Mouse (Mus musculus) layer of hippocampus, postnatal 10 days (tissue): ENCODE measurements around the gene Tmem150b. TPM values are rescaled to one million over a fixed set of nuclear protein-coding genes. Genes with fewer than 3 reads are reported as not detected.

Experiments used
- DNase-seq, 2 experiments: peaks; one replicate each; pipeline ENCODE4 v3.0.0; 2021; ENCODE audit warnings: low spot score in 2 of 2
- total RNA-seq, 2 experiments: library from RNA; stranded (reverse); gene quantifications; 2 replicates each; pipeline ENCODE4 v1.2.3; 2021

Tmem150b gene
- total RNA-seq, 2 experiments from 2014 or later: not detected

DNA sequence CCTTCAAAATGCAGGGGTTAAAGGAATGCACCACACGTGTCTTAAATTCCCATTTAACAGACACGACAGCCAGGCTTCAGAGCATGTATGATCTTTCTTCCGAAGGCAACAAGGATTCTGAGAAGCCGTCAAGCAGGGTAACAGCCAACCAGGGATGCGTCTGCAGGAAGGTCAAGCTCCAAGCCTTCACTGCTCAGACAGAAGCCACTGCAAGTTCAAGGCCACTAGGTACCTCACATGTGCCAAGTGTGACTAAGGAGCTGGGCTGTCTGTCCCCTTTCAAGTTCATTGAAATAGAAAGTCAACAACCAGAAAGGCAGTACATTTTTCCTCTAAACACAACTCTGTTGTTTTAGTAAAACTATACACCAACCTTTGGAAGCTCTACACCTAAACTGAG is 58.2 kb downstream of the Tmem150b start:
- no peak for DNase-seq

DNA sequence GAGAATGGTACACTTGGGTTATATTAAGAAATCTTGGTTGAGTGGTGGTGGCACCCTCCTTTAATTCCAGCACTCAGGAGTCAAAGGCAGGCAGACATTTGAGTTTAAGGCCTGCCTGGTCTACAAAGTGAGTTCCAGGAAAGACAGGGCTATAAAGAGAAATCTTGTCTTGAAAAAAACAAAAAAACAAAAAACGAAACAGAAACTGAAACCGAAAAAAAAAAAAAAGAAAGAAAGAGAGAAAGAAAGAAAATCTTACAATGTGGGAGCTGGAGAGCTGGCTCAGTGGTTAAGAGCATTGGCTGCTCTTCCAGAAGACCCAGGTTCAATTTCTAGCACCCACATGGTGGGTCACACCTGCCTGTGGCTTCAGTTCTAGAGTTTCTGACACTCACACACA is 61.3 kb downstream of the Tmem150b start:
- DNase-seq: no peak

DNA sequence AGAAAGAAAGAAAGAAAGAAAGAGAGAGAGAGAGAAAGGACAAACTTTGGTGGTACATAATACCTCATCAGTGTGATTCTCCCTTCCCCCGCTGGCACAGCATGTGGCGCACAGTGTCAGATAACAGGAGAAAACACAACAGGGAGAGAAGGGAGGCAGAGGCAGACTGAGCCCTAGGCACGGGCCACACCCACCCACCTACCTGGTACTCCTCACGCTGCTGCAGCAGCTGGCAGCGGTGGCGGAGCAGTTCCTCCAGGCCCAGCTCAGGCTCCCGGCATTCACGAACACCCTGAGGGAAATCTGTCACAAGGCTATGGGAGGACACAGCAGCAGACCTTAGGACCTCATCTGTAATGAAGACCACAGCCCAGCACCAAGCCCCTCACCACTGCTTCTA is 61.9 kb downstream of the Tmem150b start:
- DNase-seq: no peak

DNA sequence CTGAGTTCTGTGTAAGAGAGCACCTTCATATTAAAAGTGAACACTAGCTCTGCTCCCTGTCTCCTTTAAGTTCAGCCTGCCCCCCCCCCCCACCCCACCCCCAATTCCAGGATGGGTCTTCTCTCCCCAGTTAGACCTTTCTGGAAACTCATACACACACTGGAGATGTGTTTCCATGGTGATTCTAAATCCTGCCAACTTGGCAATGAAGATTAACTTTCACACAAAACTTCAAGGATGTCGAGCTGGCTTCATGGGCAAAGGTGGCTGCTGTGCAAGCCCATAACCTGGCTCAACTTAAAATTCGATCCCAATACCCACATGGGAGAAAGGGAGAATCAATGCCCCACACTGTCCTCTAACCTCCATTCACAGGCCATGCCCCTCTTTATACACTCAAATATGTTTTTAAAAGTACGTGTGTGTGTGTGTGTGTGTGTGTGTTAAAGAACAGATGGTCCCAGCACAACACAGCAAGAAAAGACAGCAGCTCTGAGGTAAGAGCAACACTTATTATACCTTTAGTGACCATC is 65.1 kb downstream of the Tmem150b start:
- DNase-seq: peak in 1 of 2 experiments; percentile 26

DNA sequence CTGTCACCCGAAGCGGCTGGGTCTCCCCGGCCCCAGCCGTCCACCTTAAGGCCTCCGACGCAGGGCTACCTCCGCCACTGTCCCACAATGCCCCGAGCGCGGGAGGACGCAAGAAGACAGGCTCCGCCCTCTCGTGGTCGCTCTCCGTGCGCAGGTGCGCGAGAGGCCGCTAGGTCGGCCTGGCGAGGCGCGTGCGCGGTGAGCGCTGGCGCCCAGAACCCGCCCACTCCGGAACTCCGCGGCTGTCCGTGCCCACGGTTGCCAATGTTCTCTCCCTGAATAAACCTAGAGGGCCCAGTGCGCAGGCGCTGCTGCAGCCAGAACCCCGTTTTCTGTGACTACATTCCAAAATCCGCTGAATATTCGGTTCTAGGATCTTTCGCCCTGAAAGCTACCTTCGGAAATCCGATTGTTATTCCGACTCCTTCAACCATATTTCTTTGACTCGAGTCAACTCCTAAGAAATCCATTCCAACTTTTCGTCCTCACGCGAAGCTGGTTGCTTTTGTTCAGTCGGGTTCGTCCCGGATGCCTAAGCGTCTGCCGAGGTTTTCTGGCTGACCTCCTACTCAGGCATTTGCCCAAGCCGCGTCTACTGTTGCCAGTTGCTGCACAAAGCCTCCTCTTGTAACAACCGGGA is 66.0 kb downstream of the Tmem150b start, which contains the start of gene Ppp6r1:
Ppp6r1 (minus strand) TSS at position 108 of the 640 bp plus-strand sequence.
- peak; percentile 95 to 97 for DNase-seq

DNA sequence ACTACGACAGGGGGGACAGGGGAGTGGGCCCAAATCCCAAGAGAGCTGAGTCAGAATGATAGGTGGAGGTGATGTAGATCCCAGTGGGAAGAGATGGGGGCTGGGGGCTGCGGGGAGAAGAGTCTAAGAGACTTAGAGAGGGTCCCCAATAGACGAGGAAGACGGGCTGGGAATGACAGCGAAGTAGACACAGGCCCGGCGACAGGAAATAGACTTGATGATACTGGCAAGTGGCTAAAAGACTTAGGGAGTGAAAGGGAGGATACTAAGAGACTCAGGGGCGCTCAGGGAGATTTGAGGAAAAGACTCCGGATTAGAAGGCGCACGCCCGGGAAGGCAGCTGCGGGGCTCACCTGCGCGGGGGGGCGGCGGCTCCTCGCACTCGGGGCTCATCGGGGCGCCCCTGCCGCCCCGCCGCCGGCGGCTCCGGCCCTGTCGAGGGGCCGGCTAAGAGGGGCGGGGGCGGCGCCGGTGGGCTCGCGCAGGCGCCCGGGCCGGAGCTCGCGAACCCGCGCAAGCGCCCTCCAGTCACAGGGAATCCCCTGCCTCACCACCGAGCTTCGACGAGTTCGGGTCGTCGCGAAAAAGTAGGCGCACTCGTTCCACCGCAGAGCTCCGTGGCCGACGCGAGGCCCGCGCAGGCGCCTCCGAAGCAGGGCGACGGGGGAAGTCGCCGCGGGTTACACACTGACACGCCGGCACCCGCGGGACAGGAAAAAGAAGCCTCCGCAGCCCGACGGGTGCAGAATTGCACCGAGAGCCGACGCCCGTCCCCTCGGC is 66.7 kb downstream of the Tmem150b start:
- peak in 1 of 2 experiments; percentile 37 for DNase-seq

DNA sequence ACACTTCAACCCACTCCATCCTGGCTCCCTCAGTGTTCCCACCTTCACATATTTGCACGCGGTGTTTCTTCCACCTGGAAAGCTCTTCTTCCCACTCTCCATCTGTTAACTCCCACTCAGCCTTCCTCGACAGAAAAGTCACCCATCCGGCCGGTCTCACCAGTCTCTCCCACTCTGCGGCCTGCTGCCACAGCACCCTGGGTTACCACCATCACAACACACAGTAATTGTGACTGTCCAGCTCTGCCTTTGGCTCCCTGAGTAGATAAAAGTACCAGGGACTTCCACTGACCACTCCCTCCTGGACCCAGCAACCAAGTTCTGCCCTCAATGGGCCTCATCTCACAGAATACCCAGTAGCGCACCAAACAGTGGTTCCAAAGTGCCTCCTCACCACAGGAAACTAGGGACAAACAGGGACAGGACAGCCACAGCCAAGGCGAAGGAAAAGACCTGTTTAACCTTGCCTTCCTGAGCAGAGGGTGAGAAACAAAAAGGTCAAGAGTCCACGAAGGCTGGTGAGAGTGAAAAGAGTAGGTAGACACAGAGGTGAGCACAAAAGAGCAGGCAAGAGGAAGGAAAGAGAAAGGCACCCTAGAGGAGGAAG is 67.4 kb downstream of the Tmem150b start:
- peak; percentile 20 to 25 for DNase-seq

Other genes with a start within 250 kb of the Tmem150b start
- 100 to 1,000 TPM; 114 to 125 TPM for gene Ppp1r12c, start 223.6 kb downstream of the Tmem150b start, total RNA-seq
- gene Tnnt1, start 208.9 kb downstream of the Tmem150b start, total RNA-seq: 1 to 10 TPM; 2.0 to 2.9 TPM
- gene Tnni3, start 201.0 kb downstream of the Tmem150b start, total RNA-seq: 1 to 10 TPM in 1 of 2 experiments, under 1 TPM in 1; 0.94 to 2.0 TPM
- gene Dnaaf3, start 192.8 kb downstream of the Tmem150b start, total RNA-seq: 1 to 10 TPM; 1.2 to 1.4 TPM
- gene Syt5, start 177.7 kb downstream of the Tmem150b start, total RNA-seq: 100 to 1,000 TPM; 203 to 205 TPM
- gene Ptprh, start 121.2 kb downstream of the Tmem150b start, total RNA-seq: 1 to 10 TPM; 1.1 TPM
- gene Tmem86b, start 93.8 kb downstream of the Tmem150b start, total RNA-seq: 10 to 100 TPM; 13.9 to 18.5 TPM
- gene Ppp6r1, start 66.2 kb downstream of the Tmem150b start, total RNA-seq: 100 to 1,000 TPM; 112 to 121 TPM
- 10 to 100 TPM; 93.2 to 97.2 TPM for gene Hspbp1, start 40.2 kb downstream of the Tmem150b start, total RNA-seq
- 100 to 1,000 TPM; 280 to 313 TPM for gene Brsk1, start 34.6 kb downstream of the Tmem150b start, total RNA-seq
- 10 to 100 TPM; 43.5 to 45.9 TPM for gene Kmt5c, start 14.9 kb upstream of the Tmem150b start, total RNA-seq
- 1 to 10 TPM; 6.5 to 9.8 TPM for gene Cox6b2, start 27.8 kb upstream of the Tmem150b start, total RNA-seq
- gene Fam71e2, start 46.1 kb upstream of the Tmem150b start, total RNA-seq: not detected
- under 1 TPM; 0.38 to 0.41 TPM for gene Il11, start 57.6 kb upstream of the Tmem150b start, total RNA-seq
- gene Tmem190, start 57.7 kb upstream of the Tmem150b start, total RNA-seq: not detected
- gene Tmem238, start 64.4 kb upstream of the Tmem150b start, total RNA-seq: 1 to 10 TPM; 4.3 to 5.4 TPM
- gene Rpl28, start 67.6 kb upstream of the Tmem150b start, total RNA-seq: 100 to 1,000 TPM; 540 to 663 TPM
- gene Ube2s, start 87.3 kb upstream of the Tmem150b start, total RNA-seq: 100 to 1,000 TPM; 129 to 166 TPM
- 100 to 1,000 TPM; 107 to 116 TPM for gene Shisa7, start 119.4 kb upstream of the Tmem150b start, total RNA-seq
- 1 to 10 TPM; 3.0 to 4.3 TPM for gene Isoc2b, start 145.0 kb upstream of the Tmem150b start, total RNA-seq
- 1 to 10 TPM; 7.2 to 8.2 TPM for gene Isoc2a, start 151.9 kb upstream of the Tmem150b start, total RNA-seq
- gene Gm36210, start 181.3 kb upstream of the Tmem150b start, total RNA-seq: under 1 TPM in 1 of 2 experiments, not detected in 1; 0.45 TPM
- 10 to 100 TPM; 14.3 TPM for gene Zfp628, start 190.0 kb upstream of the Tmem150b start, total RNA-seq
- 10 to 100 TPM; 57.9 to 67.4 TPM for gene Nat14, start 196.8 kb upstream of the Tmem150b start, total RNA-seq
- gene Ssc5d, start 200.5 kb upstream of the Tmem150b start, total RNA-seq: 1 to 10 TPM; 2.9 to 3.0 TPM
- gene Sbk2, start 239.2 kb upstream of the Tmem150b start, total RNA-seq: not detected
- gene Sbk3, start 245.9 kb upstream of the Tmem150b start, total RNA-seq: under 1 TPM; 0.40 to 0.57 TPM